Mouse (Mus musculus) ES-E14 (cell line): ENCODE results near the gene Amn. TPM values are rescaled to one million over a fixed set of nuclear protein-coding genes. Genes with fewer than 3 reads are reported as not detected.

Experiments used
- DNase-seq: peaks from one replicate; pipeline ENCODE4 v3.0.0-alpha.2; 2013; ENCODE audit warnings: low read depth, low spot score
- H3K27ac ChIP-seq: 2 replicates; pipeline ENCODE4 v1.5.1; 2012; ENCODE audit warnings: low read depth, mild to moderate bottlenecking, low read length, moderate library complexity, mixed read lengths; ENCODE audit not compliant: poor library complexity, insufficient read depth, severe bottlenecking
- H3K36me3 ChIP-seq: 2 replicates; pipeline ENCODE4 v1.6.1; 2012; ENCODE audit warnings: mild to moderate bottlenecking, low read length, moderate library complexity, mixed read lengths; ENCODE audit not compliant: control insufficient read depth, poor library complexity, insufficient read depth, severe bottlenecking
- H3K4me1 ChIP-seq, 2 experiments: fragments of 150-350 bp in 1 of 2; sonication (generic) in 1 of 2; 2 replicates each; pipeline ENCODE4 v1.6.1; 2012; ENCODE audit warnings: low read length in 2 of 2, mild to moderate bottlenecking in 1 of 2, mixed read lengths in 1 of 2; ENCODE audit not compliant: control insufficient read depth in 2 of 2, insufficient read depth in 2 of 2, poor library complexity in 1 of 2
- H3K4me3 ChIP-seq, 2 experiments: fragments of 150-350 bp in 1 of 2; sonication (generic) in 1 of 2; 2 replicates each; pipeline ENCODE4 v1.5.1; 2012; ENCODE audit warnings: low read length in 2 of 2, low read depth in 1 of 2, mild to moderate bottlenecking in 1 of 2, mixed read lengths in 1 of 2; ENCODE audit not compliant: insufficient read depth in 1 of 2, poor library complexity in 1 of 2, severe bottlenecking in 1 of 2
- H3K9ac ChIP-seq: 2 replicates; pipeline ENCODE4 v1.6.1; 2012; ENCODE audit warnings: low read depth, mild to moderate bottlenecking, low read length, mixed read lengths; ENCODE audit not compliant: poor library complexity, insufficient read depth, severe bottlenecking
- H3K9me3 ChIP-seq: fragments of 150-350 bp; sonication (generic); 2 replicates; pipeline ENCODE4 v1.6.1; 2012; ENCODE audit warnings: low read depth, mild to moderate bottlenecking, low read length; ENCODE audit not compliant: control insufficient read depth, insufficient read depth
- CHD2 ChIP-seq: IDR thresholded peaks from 2 replicates; pipeline ENCODE4 v1.6.1; 2014; ENCODE audit warnings: mild to moderate bottlenecking, low read depth, low read length, inconsistent platforms
- HCFC1 ChIP-seq: IDR thresholded peaks from 2 replicates; pipeline ENCODE4 v1.6.1; 2012; ENCODE audit warnings: low read length, inconsistent platforms, borderline replicate concordance; ENCODE audit not compliant: insufficient read depth
- MAFK ChIP-seq: IDR thresholded peaks from 2 replicates; pipeline ENCODE4 v1.6.1; 2014; ENCODE audit warnings: mild to moderate bottlenecking, low read depth, low read length, inconsistent platforms; ENCODE audit not compliant: insufficient read depth
- ZC3H11A ChIP-seq: IDR thresholded peaks from 2 replicates; pipeline ENCODE4 v1.6.1; 2012; ENCODE audit warnings: low read depth, mild to moderate bottlenecking, inconsistent platforms, low read length, borderline replicate concordance
- ZNF384 ChIP-seq: IDR thresholded peaks from 2 replicates; pipeline ENCODE4 v1.6.1; 2012; ENCODE audit warnings: low read depth, low read length, inconsistent platforms
- in situ Hi-C, 2 experiments: fragments of 600-800 bp; cut with MboI; formaldehyde crosslinking; loops; one replicate each; pipeline ENCODE4 v1.15.1; 2025; ENCODE audit warnings: low sequenced_read_pairs in 2 of 2, inconsistent platforms in 1 of 2; ENCODE audit not compliant: unreplicated experiment in 2 of 2
- total RNA-seq: library from RNA; depleted of rRNA; stranded (reverse); fragments of 300-350 nt; gene quantifications from 2 replicates; pipeline ENCODE4 v1.2.3, GENCODE M21; 2012

Gene Amn
- total RNA-seq, 1 experiment: 15.5 TPM

- TF ChIP-seq CHD2 (no peak), ZNF384 (no peak), HCFC1 (no peak), MAFK (no peak), ZC3H11A (no peak)
- H3K36me3 ChIP-seq: no peaks in the 10 kb centered on the region
- H3K9me3 ChIP-seq: no peaks in the 10 kb centered on the region
- H3K4me1 ChIP-seq: peaks cover 0 to 5% of the 10 kb centered on the region in 2 experiments; a peak in 1 of 4 replicates
- H3K9ac ChIP-seq: peak overlapping the region; percentile 18; the same call in 1 of the 2 replicates
- DNase-seq: no peak
- in situ Hi-C loops: no loop called here
- peak overlapping the region in 1 of 2 experiments; percentile 26; a peak in 1 of 4 replicates for H3K4me3 ChIP-seq
- H3K27ac ChIP-seq: no peak overlapping the region
Measured at GRCm38 (mm10) chr12:111284532-111284931, 13.6 kb downstream of the Amn start.

- Histone ChIP-seq H3K9ac (no peak overlapping the region), H3K36me3 (peaks cover 43% of the 10 kb centered on the region), H3K9me3 (no peaks in the 10 kb centered on the region), H3K4me3 (no peak overlapping the region), H3K4me1 (no peaks in the 10 kb centered on the region), H3K27ac (no peak overlapping the region)
- in situ Hi-C loops: no loop called here
- DNase-seq: no peak
- TF ChIP-seq HCFC1 (no peak), MAFK (no peak), CHD2 (no peak)
Measured at GRCm38 (mm10) chr12:111293025-111293424, 22.1 kb downstream of the Amn start.

- Histone ChIP-seq H3K36me3 (peaks cover 62% of the 10 kb centered on the region), H3K9ac (no peak overlapping the region), H3K4me3 (no peak overlapping the region), H3K4me1 (0 out of 4 replicates have a peak, but pooled peaks cover 0 to 2% of the 10 kb centered on the region in 2 experiments), H3K9me3 (no peaks in the 10 kb centered on the region), H3K27ac (no peak overlapping the region)
- TF ChIP-seq MAFK (no peak), ZNF384 (peak; percentile 78)
- DNase-seq: no peak
- in situ Hi-C loops: no loop called here
Measured at GRCm38 (mm10) chr12:111301322-111302017, 30.6 kb downstream of the Amn start.

GRCm38 (mm10) chr12:111302018-111302345 is 31.1 kb downstream of the Amn start:
- TF ChIP-seq HCFC1 (no peak), ZC3H11A (no peak), CHD2 (no peak), MAFK (no peak), ZNF384 (no peak)
- Histone ChIP-seq H3K27ac (no peak overlapping the region), H3K4me3 (no peak overlapping the region), H3K9ac (no peak overlapping the region), H3K4me1 (0 out of 4 replicates have a peak, but pooled peaks cover 0 to 2% of the 10 kb centered on the region in 2 experiments), H3K9me3 (no peaks in the 10 kb centered on the region), H3K36me3 (peaks cover 64% of the 10 kb centered on the region)
- no peak for DNase-seq
- in situ Hi-C loops: no loop called here
